ENCODE assay signal across 12 mouse cellular contexts in genomic region chr1:52765176-52766111, GRCm38 (mm10). TPM values are rescaled to one million over a fixed set of nuclear protein-coding genes. Genes with fewer than 3 reads are reported as not detected.
A peak's percentile ranks its signal among the peaks of the same experiment; 100 is the strongest.
DNase-seq lines count a peak whose midpoint lies in the region; ATAC-seq lines count a peak whose summit lies in the region.
"Had no signal": no experiment of that assay in that cellular context is flagged by ENCODE, and none has a peak within 500 bp of the region (broad histone marks: within the 10 kb centered on the region; RNA-seq: fewer than 3 reads in every experiment).

No protein-coding gene starts in this region.

- H3K36me3 ChIP-seq in midbrain, embryonic 14.5 days (ENCODE audit: control insufficient read depth, insufficient read depth, low read length) = no peaks in the 10 kb centered on the region
- H3K36me3 ChIP-seq in midbrain, embryonic 10.5 days = no peaks in the 10 kb centered on the region
- H3K36me3 ChIP-seq: hindbrain, embryonic 12.5 days had no signal

- H3K27ac ChIP-seq in midbrain, embryonic 14.5 days (replicated peaks; ENCODE audit: low read depth, low read length) = no peak overlapping the region
- H3K27ac ChIP-seq in midbrain, embryonic 10.5 days (replicated peaks) = no peak overlapping the region
- H3K27ac ChIP-seq: gastrocnemius, adult 2 months; hindbrain, embryonic 12.5 days; left cerebral cortex, adult 2 months had no signal

- no peak overlapping the region for H3K4me3 ChIP-seq in midbrain, embryonic 14.5 days (replicated peaks; ENCODE audit: low read depth, low read length)
- no peak overlapping the region for H3K4me3 ChIP-seq in midbrain, embryonic 10.5 days
- H3K4me3 ChIP-seq: gastrocnemius, adult 2 months; hindbrain, embryonic 12.5 days; left cerebral cortex, adult 2 months had no signal

- no peak overlapping the region for H3K9ac ChIP-seq in midbrain, embryonic 14.5 days (replicated peaks; ENCODE audit: low read length)
- H3K9ac ChIP-seq: hindbrain, embryonic 12.5 days had no signal

- H3K4me1 ChIP-seq in midbrain, embryonic 14.5 days (ENCODE audit: control insufficient read depth, insufficient read depth, low read length) = no peaks in the 10 kb centered on the region
- H3K4me1 ChIP-seq in midbrain, embryonic 10.5 days = no peaks in the 10 kb centered on the region
- H3K4me1 ChIP-seq: hindbrain, embryonic 12.5 days had no signal

- ATAC-seq in midbrain, embryonic 14.5 days (ENCODE audit: low FRiP score, low TSS enrichment) = no peak

- H3K4me2 ChIP-seq in midbrain, embryonic 14.5 days (ENCODE audit: low read length) = no peak overlapping the region
- H3K4me2 ChIP-seq: hindbrain, embryonic 12.5 days had no signal

- DNase-seq in cerebellum, postnatal 10 days = peak; percentile 30 to 36
- DNase-seq in cerebellum, adult 18-20 months = no peak
- peak; percentile 13 for DNase-seq in ovary, postnatal 36 days (ENCODE audit: low spot score)
- DNase-seq in ovary, postnatal 10 days (ENCODE audit: low spot score) = no peak
- peak; percentile 44 to 54 for DNase-seq in kidney, postnatal 4 days
- DNase-seq in midbrain, embryonic 14.5 days = no peak
- no peak for DNase-seq in layer of hippocampus, postnatal 36 days
- no peak for DNase-seq in midbrain, embryonic 10.5 days (ENCODE audit: low spot score)
- DNase-seq: B cell, adult 2 months; gastrocnemius, adult 2 months had no signal

- no peaks in the 10 kb centered on the region for H3K9me3 ChIP-seq in midbrain, embryonic 14.5 days (ENCODE audit: control insufficient read depth, low read length)
- no peaks in the 10 kb centered on the region for H3K9me3 ChIP-seq in midbrain, embryonic 10.5 days (replicated peaks)
- H3K9me3 ChIP-seq: hindbrain, embryonic 12.5 days had no signal

- H3K27me3 ChIP-seq in midbrain, embryonic 14.5 days (ENCODE audit: control insufficient read depth, insufficient read depth, low read length) = no peaks in the 10 kb centered on the region
- H3K27me3 ChIP-seq in midbrain, embryonic 10.5 days (ENCODE audit: low read depth, poor library complexity, severe bottlenecking) = no peaks in the 10 kb centered on the region
- H3K27me3 ChIP-seq: hindbrain, embryonic 12.5 days had no signal

- 78% methylated on average over 7 of the region's 7 CpGs for WGBS in midbrain, embryonic 14.5 days
- WGBS in midbrain, embryonic 10.5 days = 83% methylated on average over 7 of the region's 7 CpGs

RNA-seq across cellular contexts. Expression of gene Mfsd6, which starts 38.2 kb away (rescaled TPM):
- polyA plus RNA-seq in midbrain, embryonic 14.5 days (2014; fragmentation: Nextera tagmentation; extraction: Ambion mirVana) = 10.3 and 12.0 TPM in 2 replicates
- total RNA-seq in layer of hippocampus, postnatal 36 days (2021) = 10 to 100 TPM; 74.5 to 81.1 TPM
- polyA plus RNA-seq in midbrain, embryonic 10.5 days (2016; fragmentation: Nextera tagmentation; extraction: Ambion mirVana) = 1.2 and 2.9 TPM in 2 replicates

RNA-seq across cellular contexts. Expression of gene Inpp1, which starts 52.0 kb away (rescaled TPM):
- 22.6 and 28.2 TPM in 2 replicates for polyA plus RNA-seq in midbrain, embryonic 14.5 days (2014; fragmentation: Nextera tagmentation; extraction: Ambion mirVana)
- total RNA-seq in layer of hippocampus, postnatal 36 days (2021) = 10 to 100 TPM; 35.3 to 41.0 TPM
- 12.0 and 12.9 TPM in 2 replicates for polyA plus RNA-seq in midbrain, embryonic 10.5 days (2016; fragmentation: Nextera tagmentation; extraction: Ambion mirVana)

Comparison
In these comparisons a context has a peak if more than half of its experiments do, and no peak if none do; other contexts are left out.
1. DNase-seq: peak in cerebellum, postnatal 10 days (2 of 2), ovary, postnatal 36 days (single experiment) and kidney, postnatal 4 days (2 of 2); none in cerebellum, adult 18-20 months (0 of 2), ovary, postnatal 10 days (single experiment), midbrain, embryonic 14.5 days (single experiment), layer of hippocampus, postnatal 36 days (0 of 2) and midbrain, embryonic 10.5 days (single experiment).